Mouse (Mus musculus) brain, embryonic 14.5 days (tissue): ENCODE data around the gene Prox1.

Source experiments
- CTCF ChIP-seq: fragments of 200-500 bp; IDR thresholded peaks from 2 replicates; pipeline ENCODE4 v1.5.1; 2012; ENCODE audit warnings: inconsistent platforms, mild to moderate bottlenecking, moderate library complexity, borderline replicate concordance; ENCODE audit not compliant: insufficient read depth, insufficient read length; ENCODE audit errors: extremely low read depth
- POLR2A ChIP-seq: fragments of 200-500 bp; IDR thresholded peaks from 2 replicates; pipeline ENCODE4 v1.6.1; 2012; ENCODE audit warnings: mild to moderate bottlenecking, inconsistent platforms, borderline replicate concordance; ENCODE audit not compliant: poor library complexity, insufficient read depth, insufficient read length, severe bottlenecking; ENCODE audit errors: extremely low read depth

- TF ChIP-seq POLR2A (no peak), CTCF (no peak)
Measured at GRCm38 (mm10) chr1:190176961-190177360, 6.4 kb upstream of the Prox1 start.
